Mouse (Mus musculus) testis, adult 2 months (tissue): ENCODE measurements around the gene Fbxo42. TPM values are rescaled to one million over a fixed set of nuclear protein-coding genes. Genes with fewer than 3 reads are reported as not detected.

ENCODE experiments used
- H3K27ac ChIP-seq: fragments of 200-500 bp; 2 replicates; pipeline ENCODE4 v1.5.1; 2012; ENCODE audit warnings: low read depth, low read length; ENCODE audit not compliant: control insufficient read depth, insufficient read depth
- H3K27me3 ChIP-seq: fragments of 200-500 bp; 2 replicates; pipeline ENCODE4 v1.6.1; 2012; ENCODE audit warnings: mild to moderate bottlenecking, low read length, moderate library complexity; ENCODE audit not compliant: control insufficient read depth, insufficient read depth
- H3K36me3 ChIP-seq: fragments of 200-500 bp; 2 replicates; pipeline ENCODE4 v1.6.1; 2012; ENCODE audit warnings: mild to moderate bottlenecking, low read length; ENCODE audit not compliant: control insufficient read depth, insufficient read depth
- H3K4me1 ChIP-seq: fragments of 200-500 bp; 2 replicates; pipeline ENCODE4 v1.6.1; 2012; ENCODE audit warnings: low read length; ENCODE audit not compliant: control insufficient read depth, insufficient read depth
- H3K4me3 ChIP-seq: fragments of 200-500 bp; 2 replicates; pipeline ENCODE4 v1.5.1; 2012; ENCODE audit warnings: low read depth, mild to moderate bottlenecking, low read length, moderate library complexity, mixed read lengths; ENCODE audit not compliant: control insufficient read depth
- CTCF ChIP-seq: fragments of 200-500 bp; IDR thresholded peaks from 2 replicates; pipeline ENCODE4 v1.5.1; 2012; ENCODE audit warnings: low read depth, mild to moderate bottlenecking, inconsistent platforms, low read length, moderate library complexity; ENCODE audit not compliant: control insufficient read depth, insufficient read depth, insufficient replicate concordance
- POLR2A ChIP-seq: fragments of 200-500 bp; IDR thresholded peaks from 2 replicates; pipeline ENCODE4 v1.6.1; 2012; ENCODE audit warnings: low read depth, mild to moderate bottlenecking, inconsistent platforms, low read length, moderate library complexity; ENCODE audit not compliant: control insufficient read depth
- polyA plus RNA-seq: library from polyadenylated mRNA; depleted of rRNA; stranded (reverse); fragments of >200 nt; gene quantifications from 2 replicates; pipeline ENCODE4 v1.2.3, GENCODE M21; 2012; rRNA removed

Gene Fbxo42
- polyA plus RNA-seq, 1 experiment = 10.7 TPM

GRCm38 (mm10) chr4:141249383-141249782, 101.7 kb downstream of the Fbxo42 start:
- H3K27me3 ChIP-seq = peaks cover 2% of the 10 kb centered on the region; the same call in 1 of the 2 replicates
- H3K36me3 ChIP-seq = no peaks in the 10 kb centered on the region
- H3K4me3 ChIP-seq = no peak overlapping the region
- H3K4me1 ChIP-seq = peaks cover 19% of the 10 kb centered on the region
- H3K27ac ChIP-seq = no peak overlapping the region
- TF ChIP-seq CTCF = no peak
- no peak for TF ChIP-seq POLR2A

- Histone ChIP-seq H3K4me3 (no peak overlapping the region), H3K4me1 (peaks cover 19% of the 10 kb centered on the region), H3K27me3 (peaks cover 2% of the 10 kb centered on the region; the same call in 1 of the 2 replicates), H3K27ac (no peak overlapping the region), H3K36me3 (no peaks in the 10 kb centered on the region)
- no peak for TF ChIP-seq POLR2A
- TF ChIP-seq CTCF = no peak
Measured at GRCm38 (mm10) chr4:141251071-141251470, 103.4 kb downstream of the Fbxo42 start.

DNA sequence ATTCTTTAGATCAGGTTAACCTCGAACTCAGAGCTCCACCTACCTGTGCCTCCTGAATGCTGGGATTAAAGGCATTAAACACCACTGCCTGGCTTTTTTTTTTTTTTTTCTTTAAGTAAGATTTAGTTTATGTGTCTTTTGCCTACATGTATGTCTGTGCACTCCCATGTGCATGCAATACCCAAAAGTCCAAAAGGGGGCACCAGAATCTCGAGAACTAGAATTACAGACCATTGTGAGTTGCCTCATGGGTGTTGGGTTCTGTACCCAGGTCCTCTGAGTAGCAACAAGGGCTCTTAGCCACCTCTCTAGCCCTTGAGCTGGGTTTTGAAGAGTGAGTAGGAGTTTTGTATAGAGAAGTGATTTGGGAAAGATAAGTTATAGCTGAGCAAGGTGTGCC, 104.9 kb downstream of the Fbxo42 start:
- Histone ChIP-seq H3K36me3 (no peaks in the 10 kb centered on the region), H3K27me3 (no peaks in the 10 kb centered on the region; the same call in 1 of the 2 replicates), H3K4me3 (no peak overlapping the region), H3K4me1 (peaks cover 14% of the 10 kb centered on the region), H3K27ac (no peak overlapping the region)
- TF ChIP-seq CTCF = no peak
- TF ChIP-seq POLR2A = no peak

Other genes with a start within 250 kb of the Fbxo42 start
- 1.8 and 1.9 TPM in 2 replicates for gene Padi2, start 241.6 kb upstream of the Fbxo42 start, polyA plus RNA-seq
- gene Sdhb, start 186.7 kb upstream of the Fbxo42 start, polyA plus RNA-seq = 97.1 and 102 TPM in 2 replicates
- gene Atp13a2, start 161.0 kb upstream of the Fbxo42 start, polyA plus RNA-seq = 40.8 and 41.6 TPM in 2 replicates
- gene Mfap2, start 137.5 kb upstream of the Fbxo42 start, polyA plus RNA-seq = 2.3 and 4.7 TPM in 2 replicates
- 12.5 and 15.8 TPM in 2 replicates for gene Crocc, start 87.4 kb upstream of the Fbxo42 start, polyA plus RNA-seq
- 27.3 and 30.1 TPM in 2 replicates for gene Necap2, start 69.6 kb upstream of the Fbxo42 start, polyA plus RNA-seq
- 518 and 561 TPM in 2 replicates for gene Spata21, start 59.6 kb upstream of the Fbxo42 start, polyA plus RNA-seq
- 8.2 and 8.6 TPM in 2 replicates for gene Szrd1, start 8.1 kb upstream of the Fbxo42 start, polyA plus RNA-seq
- gene Rsg1, start 66.0 kb downstream of the Fbxo42 start, polyA plus RNA-seq = 2.3 and 2.9 TPM in 2 replicates
- 0.65 and 1.3 TPM in 2 replicates for gene Arhgef19, start 91.6 kb downstream of the Fbxo42 start, polyA plus RNA-seq
- 0.75 and 0.83 TPM in 2 replicates for gene Epha2, start 153.3 kb downstream of the Fbxo42 start, polyA plus RNA-seq
- gene Fam131c, start 220.3 kb downstream of the Fbxo42 start, polyA plus RNA-seq = 7.9 and 12.3 TPM in 2 replicates